In genomic region chr1:151851976-151852375, GRCm38 (mm10) we compare ENCODE assay signal across 26 mouse cellular contexts.
"Had no signal": no experiment of that assay in that cellular context is flagged by ENCODE, and none has a peak within 500 bp of the region (broad histone marks: within the 10 kb centered on the region; RNA-seq: fewer than 3 reads in every experiment).

No protein-coding gene starts in this region.

- H3K27ac ChIP-seq: heart, adult 2 months; heart, embryonic 13.5 days; heart, embryonic 15.5 days; hindbrain, embryonic 12.5 days; hindbrain, embryonic 15.5 days; hindbrain, postnatal 0 days; kidney, embryonic 15.5 days; kidney, postnatal 0 days; limb, embryonic 13.5 days; limb, embryonic 15.5 days; liver, embryonic 12.5 days; liver, embryonic 14.5 days had no signal

- ATAC-seq: intestine, embryonic 16.5 days; liver, embryonic 12.5 days had no signal

- H3K36me3 ChIP-seq: heart, embryonic 13.5 days; heart, embryonic 15.5 days; hindbrain, embryonic 12.5 days; hindbrain, embryonic 15.5 days; kidney, embryonic 15.5 days; limb, embryonic 13.5 days; limb, embryonic 15.5 days; liver, embryonic 12.5 days had no signal

- H3K4me1 ChIP-seq: hindbrain, embryonic 12.5 days; hindbrain, embryonic 15.5 days; kidney, embryonic 15.5 days; liver, embryonic 12.5 days had no signal

- H3K4me2 ChIP-seq: heart, embryonic 11.5 days; heart, embryonic 13.5 days; heart, embryonic 15.5 days; hindbrain, embryonic 12.5 days; hindbrain, embryonic 15.5 days; kidney, embryonic 15.5 days; limb, embryonic 13.5 days; limb, embryonic 15.5 days; liver, embryonic 12.5 days had no signal

- H3K9me3 ChIP-seq: heart, embryonic 13.5 days; heart, embryonic 15.5 days; hindbrain, embryonic 12.5 days; hindbrain, embryonic 15.5 days; kidney, embryonic 15.5 days; limb, embryonic 13.5 days; limb, embryonic 15.5 days; liver, embryonic 12.5 days had no signal

- H3K27me3 ChIP-seq: heart, embryonic 13.5 days; heart, embryonic 15.5 days; hindbrain, embryonic 12.5 days; hindbrain, embryonic 15.5 days; kidney, embryonic 15.5 days; limb, embryonic 13.5 days; limb, embryonic 15.5 days; liver, embryonic 12.5 days had no signal

- H3K4me3 ChIP-seq: heart, adult 2 months; heart, embryonic 13.5 days; heart, embryonic 15.5 days; hindbrain, embryonic 12.5 days; hindbrain, embryonic 15.5 days; kidney, embryonic 15.5 days; limb, embryonic 13.5 days; limb, embryonic 15.5 days; liver, embryonic 12.5 days had no signal

- DNase-seq: gastrocnemius, postnatal 14 days; gastrocnemius, postnatal 36 days; heart, adult 2 months; heart, postnatal 14 days; heart, postnatal 36 days; kidney, adult 11 months; kidney, adult 2 months; kidney, adult 9 months; kidney, postnatal 14 days; kidney, postnatal 36 days; layer of hippocampus, adult 9-11 months; layer of hippocampus, postnatal 36 days; left cerebral cortex, postnatal 4 days had no signal

- H3K9ac ChIP-seq: heart, embryonic 13.5 days; heart, embryonic 15.5 days; hindbrain, embryonic 12.5 days; hindbrain, embryonic 15.5 days; kidney, embryonic 15.5 days; limb, embryonic 13.5 days; limb, embryonic 15.5 days; liver, embryonic 12.5 days; liver, embryonic 14.5 days had no signal
